Mouse (Mus musculus) frontal cortex, postnatal 14 days (tissue): ENCODE data around the gene Tiam2.

Source experiments
- DNase-seq, 2 experiments: peaks; one replicate each; pipeline ENCODE4 v3.0.0; 2022; ENCODE audit warnings: low spot score in 2 of 2

The Tiam2 gene

DNA sequence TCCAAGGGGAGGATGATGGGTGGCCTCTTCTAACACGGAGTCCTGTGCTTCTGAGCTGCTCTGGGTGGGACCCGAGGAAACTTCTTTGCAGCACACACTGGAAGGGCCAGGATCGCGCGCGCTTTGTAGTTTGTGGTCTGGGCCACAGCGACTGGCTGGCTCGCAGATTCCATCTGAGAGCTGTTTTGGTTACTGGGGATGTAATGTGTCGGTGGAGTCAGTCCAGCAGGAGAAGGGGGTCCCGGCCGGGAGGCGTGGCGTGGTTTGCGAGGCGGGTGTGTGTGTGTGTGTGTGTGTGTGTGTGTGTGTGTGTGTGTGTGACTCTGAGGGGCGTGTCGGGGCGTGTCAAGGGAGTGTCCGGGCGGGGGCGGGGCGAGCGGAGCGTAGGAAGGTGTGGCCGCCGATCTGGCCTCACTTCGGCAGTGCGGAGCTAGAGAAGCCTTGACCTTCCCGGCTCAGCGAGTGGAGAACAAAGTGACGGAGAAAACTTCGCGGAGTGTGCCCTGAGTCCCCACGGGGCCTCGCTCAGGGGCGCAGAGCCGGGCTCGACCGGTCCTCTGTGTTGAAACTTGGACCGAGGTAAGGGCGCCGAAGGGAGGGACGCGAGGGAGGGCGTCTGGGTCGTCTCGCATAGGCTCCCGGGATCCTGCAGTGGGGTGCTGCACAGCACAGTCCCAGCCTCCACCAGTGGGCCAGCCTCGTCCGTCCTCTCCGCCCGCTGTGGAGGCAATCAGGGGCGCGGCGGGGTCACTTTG is at the start of gene Tiam2:
Gene Tiam2, plus strand, starts transcription at position 426 of the 755 bp plus-strand sequence.
- no peak for DNase-seq

DNA sequence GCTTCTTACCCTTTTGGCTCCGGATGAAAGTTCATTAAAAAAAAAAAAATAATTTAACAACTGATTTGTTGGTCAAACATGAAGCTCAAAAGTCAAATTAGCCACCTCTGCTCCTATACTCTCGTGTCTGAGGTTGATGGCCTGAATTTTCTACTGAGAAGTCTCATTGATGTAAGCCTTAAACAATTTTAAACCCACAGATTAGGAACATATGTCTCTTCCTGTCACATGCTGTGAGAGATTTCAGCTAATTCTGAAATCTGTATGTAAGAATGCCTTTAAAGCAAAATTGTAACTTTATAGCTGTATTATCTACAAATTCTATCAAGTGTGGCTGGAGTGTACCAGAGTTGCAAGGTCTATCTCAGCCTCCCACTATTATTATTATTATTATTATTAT is 46.1 kb upstream of the Tiam2 start:
- no peak for DNase-seq

DNA sequence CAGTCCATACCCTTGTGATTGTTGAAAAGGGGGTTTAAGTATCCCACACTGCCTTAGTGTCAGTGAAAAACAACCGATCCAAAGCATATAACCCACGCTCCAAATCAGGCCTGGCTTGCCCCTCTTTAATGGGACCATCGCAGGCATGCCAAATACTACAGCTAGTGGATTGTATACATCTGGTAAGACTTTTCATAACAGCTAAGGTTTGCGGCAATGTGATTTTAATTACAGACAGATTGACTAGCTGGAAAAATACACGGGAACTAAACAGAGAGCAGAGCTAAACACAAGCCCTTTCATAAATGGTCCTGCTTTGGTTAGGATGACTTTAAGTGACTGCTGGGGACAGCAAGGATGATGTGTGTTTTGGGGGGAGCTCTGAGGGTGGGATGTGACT is 44.4 kb upstream of the Tiam2 start:
- DNase-seq: no peak

DNA sequence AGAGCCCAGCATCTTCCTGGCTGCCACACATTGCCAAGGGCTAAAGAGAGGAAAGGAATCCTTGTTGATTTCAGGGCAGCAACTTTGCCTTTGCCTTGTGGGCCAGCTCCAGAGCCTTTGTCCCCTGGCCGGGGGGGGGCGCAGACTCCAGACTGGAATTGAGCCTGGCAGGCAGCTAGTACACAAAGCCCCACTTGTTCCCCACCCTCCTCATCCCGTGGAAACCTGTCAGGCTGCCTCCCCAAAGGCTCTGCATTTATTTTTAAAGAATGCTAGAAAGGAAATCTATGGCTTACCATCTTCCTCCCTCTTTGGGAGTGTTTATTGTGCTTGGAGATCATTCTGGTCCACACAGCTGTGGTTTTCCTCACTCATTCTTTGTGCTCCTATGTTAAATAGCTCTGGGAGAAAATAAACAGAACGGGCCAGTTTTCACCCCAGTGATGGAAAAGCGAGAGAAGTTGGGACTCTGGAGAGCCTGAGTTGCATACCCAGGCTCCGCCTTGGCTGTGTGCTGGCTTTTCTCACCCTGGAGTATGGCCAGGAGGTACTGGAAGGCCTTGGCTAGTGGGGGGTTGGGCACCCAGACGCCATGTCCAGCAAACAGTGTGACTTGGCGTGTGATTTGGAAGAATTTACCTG is 41.2 kb upstream of the Tiam2 start:
- DNase-seq: no peak

DNA sequence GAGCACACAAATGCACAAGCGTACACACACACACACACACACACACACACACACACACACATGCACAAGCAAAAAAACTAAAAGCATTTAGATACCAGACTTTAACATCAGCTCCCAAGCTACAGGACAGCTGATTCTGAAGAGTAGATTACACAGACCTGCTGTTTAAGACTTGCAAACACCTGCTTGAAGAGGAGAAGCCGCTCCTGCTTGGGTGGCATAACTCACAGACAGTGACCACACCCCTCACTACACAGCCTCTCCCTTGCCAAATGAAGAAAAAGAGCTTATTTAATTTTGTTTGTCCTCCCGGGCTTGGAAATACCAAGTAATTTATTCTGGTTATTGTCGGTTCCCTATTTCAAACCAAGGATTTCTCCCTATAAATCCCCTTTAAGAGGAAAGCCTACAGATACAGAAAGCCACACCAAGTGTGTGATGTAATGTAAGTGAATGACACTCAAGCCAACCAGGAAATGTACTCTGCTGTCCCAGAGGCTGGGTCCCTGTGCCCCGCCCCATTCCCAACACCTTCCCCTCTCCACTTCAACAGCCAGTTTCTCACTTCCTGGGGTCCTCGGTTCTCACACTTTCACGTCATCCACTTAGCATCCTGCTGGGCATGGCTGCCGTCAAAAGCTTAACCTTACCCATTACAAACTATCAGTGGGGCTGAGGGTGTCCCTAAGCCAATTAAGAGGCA is 40.1 kb upstream of the Tiam2 start:
- no peak for DNase-seq

DNA sequence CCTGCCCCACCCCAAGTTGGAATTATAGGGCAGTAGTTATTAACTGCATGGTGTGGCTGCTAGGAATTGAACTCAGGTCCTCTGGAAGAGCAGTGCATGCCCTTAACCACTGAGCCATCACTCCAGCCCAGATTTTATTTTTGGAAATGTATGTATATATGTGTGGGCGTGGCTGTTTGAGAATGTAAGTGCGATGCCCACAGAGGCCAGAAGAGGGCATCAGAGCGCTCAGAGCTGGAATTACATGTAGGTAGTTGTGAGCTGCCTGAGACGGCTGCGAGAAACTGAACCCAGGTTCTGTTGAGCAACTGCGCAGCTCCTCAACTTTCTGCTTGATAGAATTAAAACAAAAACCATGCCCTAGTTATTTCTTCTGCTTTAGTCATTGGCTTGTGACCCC is 38.0 kb upstream of the Tiam2 start:
- DNase-seq: peak; percentile 54 to 55

- DNase-seq: no peak
Measured at GRCm38 (mm10) chr17:3295097-3295496, 31.3 kb upstream of the Tiam2 start.

DNA sequence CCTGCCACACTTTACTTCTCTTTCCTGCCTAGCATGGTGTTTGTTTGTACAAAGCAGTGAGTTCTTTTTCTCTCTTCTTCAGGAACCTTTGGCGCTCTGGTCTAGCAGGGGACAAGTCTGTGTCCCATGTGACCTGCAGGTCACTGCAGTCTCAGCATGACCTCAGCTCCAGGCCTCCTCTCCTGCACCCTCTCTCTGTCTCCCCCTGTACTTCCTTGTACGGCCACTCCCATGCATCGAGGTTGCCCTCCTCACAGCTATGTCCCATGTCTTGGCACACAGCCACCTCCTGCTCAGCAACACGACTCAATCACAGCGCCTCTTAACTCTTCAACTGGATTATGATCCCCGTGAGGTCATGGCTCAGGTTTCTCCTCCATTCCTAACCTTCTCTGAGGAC is 26.9 kb upstream of the Tiam2 start:
- DNase-seq: no peak

GRCm38 (mm10) chr17:3305926-3306325 is 20.4 kb upstream of the Tiam2 start:
- no peak for DNase-seq

DNA sequence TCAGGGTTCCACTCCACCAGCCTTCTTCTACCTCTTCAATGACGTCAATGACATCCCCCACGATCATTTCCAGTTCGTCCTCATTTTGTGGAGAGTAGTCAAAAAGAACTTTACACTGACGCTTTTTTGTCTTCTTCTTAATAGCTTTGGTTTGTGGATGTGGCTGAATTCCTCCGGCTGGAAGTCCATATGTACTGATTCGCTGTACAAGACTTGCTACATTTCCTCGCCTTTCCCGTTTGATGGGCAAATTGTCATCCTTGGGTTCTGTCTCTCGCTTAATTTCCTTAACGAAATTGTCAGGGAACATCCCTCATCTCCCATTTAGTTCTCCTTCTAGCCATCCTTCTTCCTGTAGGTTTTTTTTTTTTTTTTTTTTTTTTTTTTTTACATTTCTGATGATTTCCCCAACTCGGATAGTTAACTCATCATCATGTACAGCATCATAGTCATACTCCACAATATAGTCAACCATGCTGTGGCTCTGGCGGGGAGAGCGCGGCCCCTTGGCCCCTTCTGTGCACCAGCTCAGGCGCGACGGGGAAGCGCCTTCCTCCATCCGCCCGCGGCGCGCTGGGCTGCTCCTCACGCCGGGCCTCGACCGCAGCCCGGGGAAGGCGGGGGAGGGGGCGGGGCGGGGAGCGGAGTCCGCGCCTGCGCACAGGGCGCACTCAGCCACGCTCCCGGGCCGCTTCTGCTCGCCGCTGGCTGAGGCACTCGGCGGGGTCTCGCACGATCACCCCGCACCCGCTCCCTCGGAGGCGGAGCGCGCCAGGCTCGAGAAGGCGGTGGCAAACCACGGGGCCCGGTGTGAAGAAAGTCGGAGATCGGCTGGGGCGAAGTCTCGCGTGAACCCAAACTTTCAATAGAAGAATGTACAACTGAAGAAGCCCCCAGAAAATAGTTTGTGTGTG is 12.4 kb upstream of the Tiam2 start:
- DNase-seq: peak; percentile 46 to 53

DNA sequence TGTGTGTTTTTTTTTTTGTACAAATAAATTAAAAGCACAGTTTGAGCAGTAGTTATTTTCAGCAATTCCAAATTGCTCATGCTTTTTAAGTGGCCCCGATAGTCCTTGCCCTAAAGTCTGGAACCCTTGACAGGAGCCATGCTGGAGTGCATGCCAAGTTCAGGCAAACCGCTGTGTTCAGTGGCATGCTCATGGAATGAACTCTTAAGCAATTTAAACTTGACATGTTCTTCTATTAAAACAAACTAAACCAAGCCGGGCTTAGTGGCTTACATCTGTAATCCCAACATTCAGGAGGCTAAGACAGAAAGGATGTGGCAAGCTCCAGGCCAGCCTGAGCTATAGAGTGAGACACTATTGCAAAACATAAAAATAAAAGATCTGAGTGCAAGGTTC is 11.8 kb upstream of the Tiam2 start:
- DNase-seq: no peak

DNA sequence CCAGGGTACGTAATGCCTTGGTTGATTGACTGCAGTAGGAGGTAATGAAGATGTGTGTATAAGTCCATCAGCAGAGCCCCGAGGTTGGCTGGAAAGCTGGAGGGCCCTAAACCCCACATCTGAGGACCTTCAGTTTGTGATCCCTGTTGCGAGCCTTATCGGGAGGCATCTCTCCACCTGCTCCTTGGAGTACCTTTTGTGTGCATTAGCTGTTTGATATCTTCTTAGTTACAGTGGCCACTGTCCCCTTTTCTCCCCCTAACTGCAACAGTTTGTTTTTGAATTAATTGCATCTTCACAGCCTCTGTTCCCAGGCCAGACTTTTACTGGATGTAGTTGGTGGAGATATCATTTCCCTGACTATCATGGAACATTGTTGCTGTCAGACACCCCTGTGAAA is 10.8 kb upstream of the Tiam2 start:
- no peak for DNase-seq

DNA sequence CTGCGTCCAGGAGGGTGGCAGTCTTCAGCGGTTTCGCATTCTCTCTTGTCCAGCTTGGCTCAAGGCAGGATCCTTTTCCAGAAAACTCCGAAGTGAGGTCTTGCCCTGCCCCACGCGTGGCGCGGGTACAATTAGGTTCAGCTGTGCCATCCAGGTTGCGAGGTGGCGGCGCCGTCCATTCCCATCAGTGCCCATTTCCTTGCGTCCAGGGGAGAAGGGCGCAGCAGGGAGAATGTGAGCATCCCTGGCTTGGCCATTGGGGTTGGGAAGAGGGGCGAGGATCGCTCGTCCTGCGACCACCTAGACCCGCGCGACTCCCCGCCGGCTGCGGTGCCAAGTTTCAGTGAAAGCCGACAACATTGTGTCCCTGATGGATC is 518 bp downstream of the Tiam2 start:
- DNase-seq: no peak

DNA sequence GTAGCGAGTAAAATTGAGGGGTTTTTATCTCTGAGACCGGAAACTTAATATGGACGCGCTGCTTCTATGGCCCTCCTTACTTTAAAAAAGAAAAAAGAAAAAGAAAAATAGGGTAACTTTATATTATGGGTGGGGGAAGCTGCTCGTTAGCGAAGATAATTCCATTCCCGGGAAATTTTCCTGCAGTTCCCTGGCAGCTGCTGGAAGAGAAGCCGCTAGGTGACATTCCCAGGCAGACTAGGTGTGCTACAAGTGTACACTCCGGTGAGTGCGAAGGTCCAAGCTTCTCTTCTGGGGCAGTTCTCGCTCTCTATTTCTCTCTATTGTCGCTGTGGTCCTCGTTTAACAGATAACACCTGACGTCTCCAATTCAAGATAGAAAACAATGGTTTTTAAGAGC is 962 bp downstream of the Tiam2 start:
- DNase-seq: no peak

DNA sequence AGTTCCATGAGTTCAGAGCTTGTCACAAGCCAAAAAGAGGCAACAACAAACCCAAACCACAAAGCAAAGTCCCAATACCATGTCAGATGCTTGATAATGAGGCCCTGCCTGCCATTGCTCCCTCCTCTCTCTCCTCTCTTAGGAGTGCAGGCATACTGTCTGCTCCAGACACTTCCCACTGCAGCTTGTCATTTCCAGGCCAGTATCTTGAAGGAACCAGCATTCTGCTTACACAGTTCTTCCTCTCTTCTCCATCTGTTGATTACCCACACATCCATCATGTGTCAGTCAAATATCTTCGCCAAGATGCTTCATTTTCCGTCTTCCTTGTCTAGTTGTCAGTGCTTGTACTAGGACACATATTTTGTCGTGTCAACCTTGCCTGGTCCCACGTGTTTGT is 2.4 kb downstream of the Tiam2 start:
- no peak for DNase-seq

DNA sequence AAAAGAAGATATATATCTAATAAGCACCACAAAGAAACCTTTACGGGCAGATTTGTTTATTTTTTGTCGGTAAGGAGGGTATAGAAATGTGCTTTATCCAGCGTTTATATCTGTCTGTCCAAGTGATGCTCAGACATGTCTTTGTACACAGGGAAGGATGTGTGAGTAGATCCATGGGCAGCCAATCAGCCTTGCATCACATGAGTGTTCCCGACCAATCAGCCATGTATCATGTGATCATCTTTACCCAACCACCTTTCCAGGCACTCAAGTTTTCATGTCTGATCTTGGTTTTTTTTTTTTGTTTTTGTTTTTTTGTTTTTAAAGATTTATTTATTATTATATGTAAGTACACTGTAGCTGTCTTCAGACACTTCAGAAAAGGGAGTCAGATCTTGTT is 3.1 kb downstream of the Tiam2 start:
- no peak for DNase-seq

- no peak for DNase-seq
Measured at GRCm38 (mm10) chr17:3331721-3332461, 5.5 kb downstream of the Tiam2 start.

- DNase-seq: no peak
Measured at GRCm38 (mm10) chr17:3336161-3336739, 9.9 kb downstream of the Tiam2 start.

- DNase-seq: no peak
Measured at GRCm38 (mm10) chr17:3336887-3337524, 10.6 kb downstream of the Tiam2 start.

DNA sequence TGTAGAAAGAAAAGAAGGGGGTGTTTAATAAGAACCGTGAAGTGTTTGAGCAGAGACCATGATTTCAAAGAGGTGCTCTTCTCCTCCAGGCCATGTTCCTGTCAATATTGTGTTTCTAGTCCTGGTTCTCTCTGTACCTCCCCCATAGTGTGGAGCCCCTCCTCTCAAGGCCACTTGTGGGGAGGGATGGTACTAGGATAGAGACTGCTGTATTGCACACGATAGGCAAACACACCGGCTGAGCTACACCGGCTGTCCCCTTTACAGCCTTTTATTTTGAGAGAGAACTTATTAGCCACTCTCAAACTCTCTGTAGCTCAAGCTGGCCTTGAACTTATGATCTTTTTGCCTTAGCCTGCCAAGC is 11.1 kb downstream of the Tiam2 start:
- no peak for DNase-seq

- DNase-seq: no peak
Measured at GRCm38 (mm10) chr17:3338821-3339220, 12.4 kb downstream of the Tiam2 start.
